Mouse (Mus musculus) kidney, embryonic 14.5 days (tissue): ENCODE measurements at regions not wholly inside any gene's neighbourhood (a gene's known extent, or its start where the extent isn't known, plus 50 kb on each side); places are given as distances from the start of the nearest gene placed in this dataset.
A peak's percentile ranks its signal among the peaks of the same experiment; 100 is the strongest.

Source experiments
- ATAC-seq: fragments of 200-750 bp; cut with Nextera tagmentation; 2 replicates; pipeline ENCODE4 v1.8.0; 2017; ENCODE audit warnings: moderate number of reproducible peaks, mild to moderate bottlenecking, moderate TSS enrichment, moderate library complexity; ENCODE audit not compliant: low FRiP score, low TSS enrichment
- H3K27ac ChIP-seq: fragments of 300-500 bp; sonication (generic); 2 replicates; pipeline ENCODE4 v1.5.1; 2014; ENCODE audit warnings: low read depth, mild to moderate bottlenecking, low read length, moderate library complexity, mixed read lengths
- H3K27me3 ChIP-seq: fragments of 300-500 bp; sonication (generic); 2 replicates; pipeline ENCODE4 v1.6.1; 2014; ENCODE audit warnings: mild to moderate bottlenecking, low read length; ENCODE audit not compliant: control insufficient read depth, insufficient read depth
- H3K36me3 ChIP-seq: fragments of 300-500 bp; sonication (generic); 2 replicates; pipeline ENCODE4 v1.6.1; 2014; ENCODE audit warnings: low read length, mixed read lengths; ENCODE audit not compliant: control insufficient read depth, insufficient read depth
- H3K4me1 ChIP-seq: fragments of 300-500 bp; sonication (generic); 2 replicates; pipeline ENCODE4 v1.6.1; 2014; ENCODE audit warnings: low read length, mixed read lengths; ENCODE audit not compliant: control insufficient read depth, insufficient read depth
- H3K4me2 ChIP-seq: fragments of 300-500 bp; sonication (generic); replicated peaks from 2 replicates; pipeline ENCODE4 v1.6.1; 2014; ENCODE audit warnings: low read depth, mild to moderate bottlenecking, low read length
- H3K4me3 ChIP-seq: fragments of 300-500 bp; sonication (generic); 2 replicates; pipeline ENCODE4 v1.5.1; 2014; ENCODE audit warnings: mild to moderate bottlenecking, low read length
- H3K9ac ChIP-seq: fragments of 300-500 bp; sonication (generic); 2 replicates; pipeline ENCODE4 v1.6.1; 2014; ENCODE audit warnings: low read depth, mild to moderate bottlenecking, low read length, moderate library complexity
- H3K9me3 ChIP-seq: fragments of 300-500 bp; sonication (generic); 2 replicates; pipeline ENCODE4 v1.6.1; 2016; ENCODE audit warnings: low read length; ENCODE audit not compliant: control insufficient read depth
- WGBS: fragments of 180-500 bp; shearing (Covaris S2); extraction: QIAGEN DNeasy Blood & Tissue Kit; methylation state at CpG from one replicate; pipeline ENCODE4 v1.1.7; 2014; 5-methylcytosine and 5-hydroxymethylcytosine counted together

- no peak for ATAC-seq
- 77% methylated on average over 3 of the region's 3 CpGs for WGBS
- H3K9me3 ChIP-seq, result no peaks in the 10 kb centered on the region
- H3K27me3 ChIP-seq, result no peaks in the 10 kb centered on the region
- H3K4me3 ChIP-seq, result no peak overlapping the region
- H3K9ac ChIP-seq, result no peak overlapping the region
- no peaks in the 10 kb centered on the region for H3K4me1 ChIP-seq
- H3K4me2 ChIP-seq, result no peak overlapping the region
- no peak overlapping the region for H3K27ac ChIP-seq
- H3K36me3 ChIP-seq, result no peaks in the 10 kb centered on the region
Observed at GRCm38 (mm10) chr3:109224526-109224925, 101.6 kb downstream of the Slc25a24 start.

GRCm38 (mm10) chr3:109234275-109234674 is 106.2 kb upstream of the Vav3 start:
- Histone ChIP-seq H3K4me2 (no peak overlapping the region), H3K4me3 (no peak overlapping the region), H3K9ac (no peak overlapping the region), H3K27me3 (no peaks in the 10 kb centered on the region), H3K27ac (no peak overlapping the region), H3K4me1 (no peaks in the 10 kb centered on the region), H3K36me3 (no peaks in the 10 kb centered on the region), H3K9me3 (no peaks in the 10 kb centered on the region)
- WGBS, result 74% methylated on average over 4 of the region's 4 CpGs
- no peak for ATAC-seq

GRCm38 (mm10) chr3:109236918-109237317 is 103.5 kb upstream of the Vav3 start:
- WGBS, result 88% methylated on average over 5 of the region's 5 CpGs

GRCm38 (mm10) chr3:109243491-109243890 is 97.0 kb upstream of the Vav3 start:
- Histone ChIP-seq H3K4me1 (no peaks in the 10 kb centered on the region), H3K36me3 (no peaks in the 10 kb centered on the region), H3K9ac (no peak overlapping the region), H3K4me3 (no peak overlapping the region), H3K4me2 (no peak overlapping the region), H3K9me3 (peaks cover 8% of the 10 kb centered on the region; the same call in 1 of the 2 replicates), H3K27me3 (no peaks in the 10 kb centered on the region), H3K27ac (no peak overlapping the region)
- ATAC-seq, result no peak
- 81% methylated on average over 1 of the region's 1 CpGs for WGBS

More at GRCm38 (mm10) chr3:109236918-109237317, 103.5 kb upstream of the Vav3 start:
- Histone ChIP-seq H3K4me3 (no peak overlapping the region), H3K4me1 (no peaks in the 10 kb centered on the region), H3K9ac (no peak overlapping the region), H3K4me2 (no peak overlapping the region), H3K9me3 (no peaks in the 10 kb centered on the region), H3K36me3 (no peaks in the 10 kb centered on the region), H3K27me3 (no peaks in the 10 kb centered on the region), H3K27ac (no peak overlapping the region)
- ATAC-seq, result no peak

- peaks cover 8% of the 10 kb centered on the region; the same call in 1 of the 2 replicates for H3K9me3 ChIP-seq
- no peak for ATAC-seq
- WGBS, result 18% methylated on average over 1 of the region's 1 CpGs
Observed at GRCm38 (mm10) chr3:109248801-109249200, 91.7 kb upstream of the Vav3 start.

GRCm38 (mm10) chr3:109249359-109249758 is 91.1 kb upstream of the Vav3 start:
- H3K27ac ChIP-seq, result no peak overlapping the region
- 45% methylated on average over 1 of the region's 1 CpGs for whole genome bisulfite sequencing
- no peaks in the 10 kb centered on the region for H3K27me3 ChIP-seq
- H3K4me1 ChIP-seq, result no peaks in the 10 kb centered on the region
- H3K4me2 ChIP-seq, result no peak overlapping the region
- peaks cover 6% of the 10 kb centered on the region; the same call in 1 of the 2 replicates for H3K9me3 ChIP-seq
- H3K36me3 ChIP-seq, result no peaks in the 10 kb centered on the region
- no peak overlapping the region for H3K9ac ChIP-seq
- 0 out of 2 replicates have a peak, but pooled peaks have one; percentile 52 for ATAC-seq
- H3K4me3 ChIP-seq, result no peak overlapping the region

More at GRCm38 (mm10) chr3:109248801-109249200, 91.7 kb upstream of the Vav3 start:
- Histone ChIP-seq H3K4me3 (no peak overlapping the region), H3K36me3 (no peaks in the 10 kb centered on the region), H3K4me2 (no peak overlapping the region), H3K9ac (no peak overlapping the region), H3K4me1 (no peaks in the 10 kb centered on the region), H3K27me3 (no peaks in the 10 kb centered on the region), H3K27ac (no peak overlapping the region)

DNA sequence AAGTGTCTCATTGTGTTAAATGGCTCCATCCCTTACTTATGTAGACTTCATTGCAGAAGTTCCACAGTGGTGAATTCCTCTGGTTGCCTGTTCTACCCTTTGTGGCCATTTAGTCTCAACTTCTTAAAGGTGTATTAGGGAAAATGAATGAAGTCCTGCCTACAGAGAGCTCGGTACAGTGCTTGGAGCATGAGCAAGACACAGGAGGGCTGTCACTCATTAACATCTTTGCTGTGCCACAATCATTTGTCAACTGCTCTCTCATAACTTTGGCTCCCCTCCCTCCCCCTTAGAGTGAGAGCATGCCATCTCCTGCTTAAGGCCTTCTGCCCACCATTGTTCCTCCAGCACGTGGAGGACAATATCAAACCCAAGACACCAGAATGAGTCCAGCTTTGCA is 90.5 kb upstream of the Vav3 start:
- WGBS, result 76% methylated on average over 2 of the region's 2 CpGs
- Histone ChIP-seq H3K4me2 (no peak overlapping the region), H3K9ac (no peak overlapping the region), H3K27ac (no peak overlapping the region), H3K36me3 (no peaks in the 10 kb centered on the region), H3K27me3 (no peaks in the 10 kb centered on the region), H3K4me3 (no peak overlapping the region), H3K9me3 (no peaks in the 10 kb centered on the region; the same call in 1 of the 2 replicates), H3K4me1 (no peaks in the 10 kb centered on the region)
- no peak; the same call in 1 of the 2 replicates for ATAC-seq

DNA sequence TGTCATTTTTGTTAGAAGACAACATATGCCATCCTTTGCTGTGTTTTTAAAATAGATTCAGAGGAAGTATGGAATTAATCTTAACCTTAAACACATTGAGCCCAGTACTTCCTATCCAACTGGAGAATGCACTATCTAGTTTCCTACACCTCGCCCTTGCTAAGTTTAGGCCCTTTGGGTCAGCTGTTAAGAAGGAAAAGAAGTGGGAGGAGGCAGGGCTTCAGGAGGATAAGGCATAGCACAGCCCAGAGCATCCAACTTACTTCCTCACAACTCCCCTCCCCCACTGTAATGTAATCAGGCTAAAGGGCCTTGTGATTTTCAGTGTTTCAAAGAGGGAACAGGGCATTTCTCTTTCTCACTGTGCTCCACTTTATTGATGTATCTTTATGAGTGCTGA is 88.7 kb upstream of the Vav3 start:
- Histone ChIP-seq H3K27me3 (no peaks in the 10 kb centered on the region), H3K27ac (no peak overlapping the region), H3K4me2 (no peak overlapping the region), H3K36me3 (no peaks in the 10 kb centered on the region), H3K4me1 (no peaks in the 10 kb centered on the region), H3K9ac (no peak overlapping the region), H3K4me3 (no peak overlapping the region), H3K9me3 (no peaks in the 10 kb centered on the region)
- 0 out of 2 replicates have a peak, but pooled peaks have one; percentile 48 for ATAC-seq
- 69% methylated on average over 1 of the region's 1 CpGs for WGBS

DNA sequence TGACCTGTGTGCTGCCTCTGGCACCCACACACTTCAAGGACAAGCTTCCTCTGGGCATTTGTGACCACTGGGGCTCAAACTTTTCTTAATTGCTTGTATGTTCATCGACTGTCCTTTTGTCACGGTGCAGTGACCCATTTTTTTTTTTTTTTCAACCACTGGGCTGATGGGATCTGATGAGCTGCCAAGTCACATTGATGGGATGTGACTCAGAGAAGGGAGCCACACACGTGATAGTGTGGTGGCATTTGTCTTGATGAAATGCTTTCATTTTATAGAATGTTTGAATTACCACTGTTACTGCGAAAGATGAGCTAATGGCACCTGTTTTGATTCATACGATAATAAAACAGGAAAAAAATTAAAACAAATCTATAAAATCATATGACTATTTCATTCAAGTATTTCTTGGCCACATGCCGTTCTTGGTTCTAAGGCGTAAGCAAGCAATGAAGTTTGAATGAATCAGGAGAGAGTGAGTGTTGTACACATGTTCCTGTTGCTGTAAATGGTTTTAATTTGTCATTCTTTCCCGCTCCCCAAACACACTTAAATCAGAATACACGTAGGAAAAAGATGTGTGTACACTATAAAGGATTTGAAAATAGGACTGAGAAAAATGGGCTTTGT is 86.3 kb upstream of the Vav3 start:
- ATAC-seq, result no peak
- H3K9me3 ChIP-seq, result no peaks in the 10 kb centered on the region
- WGBS, result 88% methylated on average over 9 of the region's 9 CpGs

More for the DNA sequence above, 86.3 kb upstream of the Vav3 start:
- Histone ChIP-seq H3K36me3 (no peaks in the 10 kb centered on the region), H3K27me3 (no peaks in the 10 kb centered on the region), H3K9ac (no peak overlapping the region), H3K27ac (no peak overlapping the region), H3K4me2 (no peak overlapping the region), H3K4me1 (no peaks in the 10 kb centered on the region), H3K4me3 (no peak overlapping the region)
